Mouse (Mus musculus): ENCODE data around the gene Ebf4.

DNA sequence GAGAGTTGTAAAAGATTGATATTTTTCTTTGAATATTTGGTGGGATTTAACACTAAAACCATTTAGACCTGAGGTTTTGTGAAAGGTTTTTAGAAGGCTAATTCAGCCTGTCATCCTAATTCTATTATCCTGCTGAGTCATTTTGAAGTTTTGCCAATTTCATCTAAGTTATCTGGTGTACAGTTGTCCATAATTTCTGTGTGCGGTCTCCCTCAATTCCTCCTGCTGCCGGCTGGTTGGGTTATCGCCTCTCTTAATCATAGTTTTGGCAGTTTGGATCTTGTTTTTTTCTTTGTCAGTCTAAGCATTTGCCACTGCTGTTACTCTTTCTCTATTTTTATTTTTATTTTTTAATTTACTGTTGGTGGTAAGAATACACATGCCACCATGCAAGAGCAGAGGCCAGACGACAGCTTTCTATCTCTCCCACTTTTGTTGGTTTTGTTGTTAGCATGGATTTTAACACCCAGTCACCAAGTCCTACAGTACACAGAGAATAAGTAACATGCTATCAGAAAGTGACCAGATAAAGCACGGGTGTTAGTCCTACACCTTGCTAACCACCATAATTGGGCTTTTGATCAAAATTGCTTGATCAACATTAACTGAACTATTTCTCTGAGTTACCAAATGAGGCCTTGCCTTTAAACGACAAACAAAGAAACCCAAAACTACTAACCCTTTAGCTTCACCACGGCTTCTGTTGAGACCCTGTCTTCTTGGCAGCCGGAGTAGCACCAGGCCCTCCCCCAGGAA is 45.7 kb downstream of the Ebf4 start:
- TF ChIP-seq CTCF (IDR thresholded peaks at IDR 0.05; ENCODE audit: insufficient read depth, low read depth, low read length): no peak
- no peak for TF ChIP-seq POLR2A (IDR thresholded peaks at IDR 0.05; ENCODE audit: insufficient read depth, low read depth, low read length)
